ENCODE assay signal across 8 mouse cellular contexts in genomic region chr6:70790034-70790650, GRCm38 (mm10). TPM values are rescaled to one million over a fixed set of nuclear protein-coding genes. Genes with fewer than 3 reads are reported as not detected.
A peak's percentile ranks its signal among the peaks of the same experiment; 100 is the strongest.
DNase-seq lines count a peak whose midpoint lies in the region; ATAC-seq and TF ChIP-seq lines count a peak whose summit lies in the region.

No protein-coding gene starts in this region.

- no peak for TF ChIP-seq CTCF in kidney, postnatal 0 days (IDR thresholded peaks at IDR 0.05; ENCODE audit: low read depth)
- TF ChIP-seq CTCF in forebrain, postnatal 0 days (IDR thresholded peaks at IDR 0.05; ENCODE audit: low read depth), result no peak

- no peak for ATAC-seq in kidney, postnatal 0 days (replicated peaks; ENCODE audit: low FRiP score, low read depth)
- no peak for ATAC-seq in forebrain, postnatal 0 days
- ATAC-seq in liver, embryonic 12.5 days, result peak; percentile 62
- no peak for ATAC-seq in neural tube, embryonic 14.5 days (ENCODE audit: low read depth)
- no peak for ATAC-seq in cerebellum, adult (ENCODE audit: insufficient number of reproducible peaks, low FRiP score, low TSS enrichment)

- no peak overlapping the region for H3K27ac ChIP-seq in kidney, postnatal 0 days
- no peak overlapping the region for H3K27ac ChIP-seq in forebrain, postnatal 0 days (ENCODE audit: low read depth, low read length)
- H3K27ac ChIP-seq in liver, embryonic 12.5 days, result peak overlapping the region; percentile 94
- H3K27ac ChIP-seq in neural tube, embryonic 14.5 days (ENCODE audit: low read depth, low read length), result no peak overlapping the region

- H3K27me3 ChIP-seq in kidney, postnatal 0 days (ENCODE audit: insufficient read depth, low read length), result no peaks in the 10 kb centered on the region
- no peaks in the 10 kb centered on the region for H3K27me3 ChIP-seq in forebrain, postnatal 0 days (ENCODE audit: insufficient read depth, low read length)
- H3K27me3 ChIP-seq in liver, embryonic 12.5 days (replicated peaks), result no peaks in the 10 kb centered on the region
- no peaks in the 10 kb centered on the region for H3K27me3 ChIP-seq in neural tube, embryonic 14.5 days (ENCODE audit: control insufficient read depth, insufficient read depth, low read length)

- peak overlapping the region; percentile 86 for H3K4me2 ChIP-seq in kidney, postnatal 0 days (ENCODE audit: low read length)
- H3K4me2 ChIP-seq in forebrain, postnatal 0 days (ENCODE audit: low read depth), result peak overlapping the region; percentile 74
- H3K4me2 ChIP-seq in liver, embryonic 12.5 days, result peak overlapping the region; percentile 86
- H3K4me2 ChIP-seq in neural tube, embryonic 14.5 days (ENCODE audit: low read depth, low read length), result peak overlapping the region; percentile 67

- no peak for DNase-seq in kidney, postnatal 0 days (ENCODE audit: low spot score)
- DNase-seq in kidney, adult 9 months, result no peak
- DNase-seq in forebrain, postnatal 0 days, result no peak
- DNase-seq in embryo, embryonic 10 days (ENCODE audit: low spot score), result no peak
- no peak for DNase-seq in left cerebral cortex, adult 11 months (ENCODE audit: low spot score)

- peaks cover 26% of the 10 kb centered on the region for H3K4me1 ChIP-seq in kidney, postnatal 0 days (replicated peaks; ENCODE audit: insufficient read depth, low read length)
- peaks cover 7% of the 10 kb centered on the region; the same call in 1 of the 2 replicates for H3K4me1 ChIP-seq in forebrain, postnatal 0 days (ENCODE audit: insufficient read depth)
- peaks cover 77% of the 10 kb centered on the region for H3K4me1 ChIP-seq in liver, embryonic 12.5 days
- H3K4me1 ChIP-seq in neural tube, embryonic 14.5 days (ENCODE audit: control insufficient read depth, insufficient read depth, low read length), result peaks cover 14% of the 10 kb centered on the region

- H3K4me3 ChIP-seq in kidney, postnatal 0 days (replicated peaks; ENCODE audit: low read depth, low read length), result no peak overlapping the region
- no peak overlapping the region for H3K4me3 ChIP-seq in forebrain, postnatal 0 days (ENCODE audit: low read depth, low read length)
- H3K4me3 ChIP-seq in liver, embryonic 12.5 days, result peak overlapping the region; percentile 79
- H3K4me3 ChIP-seq in neural tube, embryonic 14.5 days (ENCODE audit: low read depth, low read length), result peak overlapping the region; percentile 75; the same call in 1 of the 2 replicates

- no peaks in the 10 kb centered on the region for H3K36me3 ChIP-seq in kidney, postnatal 0 days (ENCODE audit: insufficient read depth, low read length)
- H3K36me3 ChIP-seq in forebrain, postnatal 0 days (ENCODE audit: insufficient read depth), result peaks cover 7% of the 10 kb centered on the region
- peaks cover 34% of the 10 kb centered on the region for H3K36me3 ChIP-seq in liver, embryonic 12.5 days
- no peaks in the 10 kb centered on the region; the same call in 1 of the 2 replicates for H3K36me3 ChIP-seq in neural tube, embryonic 14.5 days (ENCODE audit: control insufficient read depth, insufficient read depth, low read length)

- H3K9me3 ChIP-seq in kidney, postnatal 0 days (replicated peaks; ENCODE audit: low read length), result no peaks in the 10 kb centered on the region
- H3K9me3 ChIP-seq in forebrain, postnatal 0 days (ENCODE audit: low read length), result no peaks in the 10 kb centered on the region
- no peaks in the 10 kb centered on the region for H3K9me3 ChIP-seq in liver, embryonic 12.5 days (replicated peaks)
- H3K9me3 ChIP-seq in neural tube, embryonic 14.5 days (ENCODE audit: control insufficient read depth, low read length), result no peaks in the 10 kb centered on the region

- 76% methylated on average over 9 of the region's 9 CpGs for WGBS in kidney, postnatal 0 days
- 88% methylated on average over 9 of the region's 9 CpGs for WGBS in forebrain, postnatal 0 days
- WGBS in liver, embryonic 12.5 days (ENCODE audit: insufficient replicate concordance), result 21% methylated on average over 9 of the region's 9 CpGs
- WGBS in neural tube, embryonic 14.5 days, result 83% methylated on average over 9 of the region's 9 CpGs

- no peak overlapping the region for H3K9ac ChIP-seq in kidney, postnatal 0 days (ENCODE audit: low read depth, low read length)
- H3K9ac ChIP-seq in forebrain, postnatal 0 days, result no peak overlapping the region
- peak overlapping the region; percentile 85 for H3K9ac ChIP-seq in liver, embryonic 12.5 days
- no peak overlapping the region for H3K9ac ChIP-seq in neural tube, embryonic 14.5 days (replicated peaks; ENCODE audit: low read depth, low read length)

RNA-seq across cellular contexts. Expression of gene Rpia, which starts 1.9 kb away (rescaled TPM):
- 2.4 and 2.6 TPM in 2 replicates for polyA plus RNA-seq in kidney, postnatal 0 days (2015; fragmentation: Nextera tagmentation; extraction: Ambion mirVana)
- total RNA-seq in forebrain, postnatal 0 days (2014; rRNA removed), result 19.6 and 22.6 TPM in 2 replicates
- polyA plus RNA-seq in forebrain, postnatal 0 days (2015; fragmentation: Nextera tagmentation; extraction: Ambion mirVana), result 0.73 and 1.2 TPM in 2 replicates
- polyA plus RNA-seq in liver, embryonic 12.5 days (2016; fragmentation: Nextera tagmentation; extraction: Ambion mirVana), result 4.5 and 5.1 TPM in 2 replicates
- polyA plus RNA-seq in neural tube, embryonic 14.5 days (2014; fragmentation: Nextera tagmentation; extraction: Ambion mirVana), result 3.2 and 4.5 TPM in 2 replicates

RNA-seq across cellular contexts. Expression of gene Eif2ak3, which starts 54.2 kb away (rescaled TPM):
- 12.2 and 12.5 TPM in 2 replicates for polyA plus RNA-seq in kidney, postnatal 0 days (2015; fragmentation: Nextera tagmentation; extraction: Ambion mirVana)
- total RNA-seq in forebrain, postnatal 0 days (2014; rRNA removed), result 22.3 and 23.3 TPM in 2 replicates
- 6.9 and 8.3 TPM in 2 replicates for polyA plus RNA-seq in forebrain, postnatal 0 days (2015; fragmentation: Nextera tagmentation; extraction: Ambion mirVana)
- 5.2 and 6.2 TPM in 2 replicates for polyA plus RNA-seq in liver, embryonic 12.5 days (2016; fragmentation: Nextera tagmentation; extraction: Ambion mirVana)
- polyA plus RNA-seq in neural tube, embryonic 14.5 days (2014; fragmentation: Nextera tagmentation; extraction: Ambion mirVana), result 12.4 and 15.7 TPM in 2 replicates

Comparison
In these comparisons a context has a peak if more than half of its experiments do, and no peak if none do; other contexts are left out.
1. H3K4me3 ChIP-seq: peak in liver, embryonic 12.5 days (single experiment) and neural tube, embryonic 14.5 days (single experiment); none in kidney, postnatal 0 days (single experiment) and forebrain, postnatal 0 days (single experiment).
2. Peak in every context shown above with its lines, with median percentiles within 50 percentile points of each other: H3K4me2 ChIP-seq.